Mouse (Mus musculus): ENCODE results near the gene 6430571L13Rik.

6430571L13Rik gene

GRCm38 (mm10) chr9:107340267-107340859 is at the start of gene 6430571L13Rik:
Gene 6430571L13Rik, plus strand, starts transcription at chr9:107340602.
- in situ Hi-C loops (cut with MboI; ENCODE audit: unreplicated experiment in 2 of 2): loop anchor here in 1 of 2 experiments (25.0 kb wide), 1 partner anchor 997 kb away; the partner anchor contains the start of genes Gpx1 and Usp4

- in situ Hi-C loops (cut with MboI; ENCODE audit: unreplicated experiment in 2 of 2): loop anchor here (5.0 to 25.0 kb wide), 8 partner anchors 44 to 1129 kb away; partner anchors contain the start of genes Glyctk (in 1 of the 2), Tmem115 (in 1 of the 2) and Wdr82 (in 1 of the 2)
Observed at GRCm38 (mm10) chr9:107290897-107291296, 49.5 kb upstream of the 6430571L13Rik start.

GRCm38 (mm10) chr9:107294249-107294648 is 46.2 kb upstream of the 6430571L13Rik start:
- in situ Hi-C loops (cut with MboI; ENCODE audit: unreplicated experiment in 2 of 2): loop anchor here (5.0 to 25.0 kb wide), 8 partner anchors 47 to 1132 kb away; partner anchors contain the start of genes Glyctk (in 1 of the 2), Tmem115 (in 1 of the 2) and Wdr82 (in 1 of the 2)

GRCm38 (mm10) chr9:107295616-107296015 is 44.8 kb upstream of the 6430571L13Rik start:
- in situ Hi-C loops (cut with MboI; ENCODE audit: unreplicated experiment in 2 of 2): loop anchor here (5.0 to 25.0 kb wide), 5 partner anchors 37 to 1133 kb away; partner anchors contain the start of genes Glyctk (in 1 of the 2), Hemk1 (in 1 of the 2), Tmem115 (in 1 of the 2) and Wdr82 (in 1 of the 2)

- in situ Hi-C loops (cut with MboI; ENCODE audit: unreplicated experiment in 2 of 2): loop anchor here (5.0 to 25.0 kb wide), 5 partner anchors 36 to 1134 kb away; partner anchors contain the start of genes Glyctk (in 1 of the 2), Hemk1 (in 1 of the 2), Tmem115 (in 1 of the 2) and Wdr82 (in 1 of the 2)
Observed at GRCm38 (mm10) chr9:107296016-107296040, 44.6 kb upstream of the 6430571L13Rik start, which contains the start of gene Cish. Gene Cish, plus strand, starts transcription at chr9:107296026.

- in situ Hi-C loops (cut with MboI; ENCODE audit: unreplicated experiment in 2 of 2): loop anchor here (5.0 to 25.0 kb wide), 5 partner anchors 36 to 1134 kb away; partner anchors contain the start of genes Glyctk (in 1 of the 2), Hemk1 (in 1 of the 2), Tmem115 (in 1 of the 2) and Wdr82 (in 1 of the 2)
Observed at GRCm38 (mm10) chr9:107296041-107296440, 44.4 kb upstream of the 6430571L13Rik start.

GRCm38 (mm10) chr9:107296501-107296965 is 43.9 kb upstream of the 6430571L13Rik start:
- in situ Hi-C loops (cut with MboI; ENCODE audit: unreplicated experiment in 2 of 2): loop anchor here (5.0 to 25.0 kb wide), 5 partner anchors 36 to 1134 kb away; partner anchors contain the start of genes Glyctk (in 1 of the 2), Hemk1 (in 1 of the 2), Tmem115 (in 1 of the 2) and Wdr82 (in 1 of the 2)

- in situ Hi-C loops (cut with MboI; ENCODE audit: unreplicated experiment in 2 of 2): loop anchor here (5.0 to 25.0 kb wide), 5 partner anchors 35 to 1135 kb away; partner anchors contain the start of genes Glyctk (in 1 of the 2), Hemk1 (in 1 of the 2), Tmem115 (in 1 of the 2) and Wdr82 (in 1 of the 2)
Observed at GRCm38 (mm10) chr9:107297059-107297458, 43.3 kb upstream of the 6430571L13Rik start.

- in situ Hi-C loops (cut with MboI; ENCODE audit: unreplicated experiment in 2 of 2): loop anchor here (5.0 to 25.0 kb wide), 5 partner anchors 35 to 1135 kb away; partner anchors contain the start of genes Glyctk (in 1 of the 2), Hemk1 (in 1 of the 2), Tmem115 (in 1 of the 2) and Wdr82 (in 1 of the 2)
Observed at GRCm38 (mm10) chr9:107297658-107298057, 42.7 kb upstream of the 6430571L13Rik start.

GRCm38 (mm10) chr9:107298059-107298780 is 42.2 kb upstream of the 6430571L13Rik start:
- in situ Hi-C loops (cut with MboI; ENCODE audit: unreplicated experiment in 2 of 2): loop anchor here (5.0 to 25.0 kb wide), 5 partner anchors 34 to 1136 kb away; partner anchors contain the start of genes Glyctk (in 1 of the 2), Hemk1 (in 1 of the 2), Tmem115 (in 1 of the 2) and Wdr82 (in 1 of the 2)

GRCm38 (mm10) chr9:107298876-107299275 is 41.5 kb upstream of the 6430571L13Rik start:
- in situ Hi-C loops (cut with MboI; ENCODE audit: unreplicated experiment in 2 of 2): loop anchor here (5.0 to 25.0 kb wide), 5 partner anchors 33 to 1137 kb away; partner anchors contain the start of genes Glyctk (in 1 of the 2), Hemk1 (in 1 of the 2), Tmem115 (in 1 of the 2) and Wdr82 (in 1 of the 2)

GRCm38 (mm10) chr9:107299783-107300182 is 40.6 kb upstream of the 6430571L13Rik start:
- in situ Hi-C loops (cut with MboI; ENCODE audit: unreplicated experiment in 2 of 2): loop anchor here (5.0 to 25.0 kb wide), 6 partner anchors 33 to 1137 kb away; partner anchors contain the start of genes Glyctk (in 1 of the 2), Hemk1 (in 1 of the 2), Tlr9 (in 1 of the 2) and Tmem115 (in 1 of the 2)

GRCm38 (mm10) chr9:107300224-107300973 is 40.0 kb upstream of the 6430571L13Rik start:
- in situ Hi-C loops (cut with MboI; ENCODE audit: unreplicated experiment in 2 of 2): loop anchor here in 1 of 2 experiments (25.0 kb wide), 1 partner anchor 1088 kb away; the partner anchor contains the start of genes Tlr9 and Twf2

GRCm38 (mm10) chr9:107301554-107302331 is 38.7 kb upstream of the 6430571L13Rik start:
- in situ Hi-C loops (cut with MboI; ENCODE audit: unreplicated experiment in 2 of 2): loop anchor here in 1 of 2 experiments (25.0 kb wide), 1 partner anchor 1089 kb away; the partner anchor contains the start of genes Tlr9 and Twf2

GRCm38 (mm10) chr9:107302592-107302991 is 37.8 kb upstream of the 6430571L13Rik start:
- in situ Hi-C loops (cut with MboI; ENCODE audit: unreplicated experiment in 2 of 2): loop anchor here in 1 of 2 experiments (25.0 kb wide), 1 partner anchor 1090 kb away; the partner anchor contains the start of genes Tlr9 and Twf2

GRCm38 (mm10) chr9:107303121-107303820 is 37.1 kb upstream of the 6430571L13Rik start:
- in situ Hi-C loops (cut with MboI; ENCODE audit: unreplicated experiment in 2 of 2): loop anchor here in 1 of 2 experiments (25.0 kb wide), 1 partner anchor 1091 kb away; the partner anchor contains the start of genes Tlr9 and Twf2

GRCm38 (mm10) chr9:107303900-107304299 is 36.5 kb upstream of the 6430571L13Rik start:
- in situ Hi-C loops (cut with MboI; ENCODE audit: unreplicated experiment in 2 of 2): loop anchor here in 1 of 2 experiments (25.0 kb wide), 1 partner anchor 1092 kb away; the partner anchor contains the start of genes Tlr9 and Twf2

All from v-Abl transformed pro-B cells (cell line).